Mouse (Mus musculus): ENCODE measurements around the gene Nkiras2. TPM values are rescaled to one million over a fixed set of nuclear protein-coding genes. Genes with fewer than 3 reads are reported as not detected.
"Not testable (repeated sequence)": the region's sequence is repeated elsewhere in the genome, so short reads cannot be mapped to it uniquely, and the experiment has no call there.

The Nkiras2 gene
- 14.0 and 16.2 TPM in 2 replicates for total RNA-seq (2017)

- peak; percentile 58 for ATAC-seq (replicated peaks; ENCODE audit: low read depth, poor library complexity, severe bottlenecking)
These were observed at the start of gene Nkiras2 for GRCm38 (mm10) chr11:100618761-100619484. TSS of gene Nkiras2 (plus strand) at chr11:100619244.

DNA sequence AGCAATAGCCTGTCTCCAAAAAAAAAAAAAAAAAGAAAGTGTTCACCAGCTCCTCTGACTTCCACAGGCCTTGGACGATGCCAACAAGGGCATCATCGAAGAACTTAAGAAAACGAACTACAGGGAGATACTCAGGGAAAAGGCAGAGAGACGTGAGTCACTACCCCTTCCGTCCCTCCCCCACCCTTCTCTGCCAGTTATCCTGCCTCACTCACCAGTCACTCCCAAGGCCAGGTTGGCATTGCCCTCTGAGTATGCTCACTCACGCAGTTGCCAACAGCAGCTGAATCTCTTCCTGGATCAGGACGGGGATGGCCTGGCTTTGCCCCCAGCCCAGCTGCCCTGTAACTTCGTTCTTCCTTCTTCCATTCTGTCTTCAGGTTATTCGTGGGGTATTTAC lies 49.3 kb upstream of the Nkiras2 start:
- ATAC-seq (replicated peaks; ENCODE audit: low read depth, poor library complexity, severe bottlenecking): no peak

DNA sequence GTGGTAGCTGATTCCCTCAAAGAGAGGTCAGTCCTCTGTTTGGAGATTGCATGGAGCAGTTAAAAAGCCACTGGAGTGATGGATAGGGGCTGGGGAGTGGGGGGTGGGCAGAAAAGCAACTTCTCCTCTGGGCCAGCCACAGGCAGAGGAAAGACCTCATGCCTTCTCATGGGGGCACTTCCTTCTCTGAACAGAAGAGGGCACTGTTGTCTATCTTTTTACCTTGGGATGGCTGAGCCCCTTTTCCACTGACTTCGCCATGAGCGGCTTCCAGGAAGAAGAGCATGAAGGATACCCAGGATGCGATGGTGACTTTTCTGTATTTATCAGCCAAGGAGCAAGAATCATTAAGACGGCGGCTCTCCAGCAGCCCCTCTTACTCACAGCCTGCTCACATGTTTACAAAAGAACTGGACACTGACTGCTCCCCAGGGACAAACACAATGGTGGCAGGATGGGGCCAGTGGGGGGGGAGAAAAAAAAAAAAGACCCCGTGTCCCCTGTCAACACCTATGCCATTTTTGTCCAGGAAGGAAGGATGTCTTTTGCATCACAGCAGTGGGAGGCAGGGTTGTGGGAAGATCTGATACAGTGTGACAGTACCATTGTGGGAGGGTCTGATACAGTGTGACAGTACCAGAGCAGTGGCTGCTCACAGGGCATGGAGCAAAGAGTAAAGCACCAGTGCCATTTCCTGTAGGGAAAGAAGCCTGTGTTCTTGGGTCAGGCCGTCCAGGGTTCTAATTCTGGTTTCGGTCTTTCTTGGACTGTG lies 48.4 kb upstream of the Nkiras2 start:
- ATAC-seq (replicated peaks; ENCODE audit: low read depth, poor library complexity, severe bottlenecking): peak; percentile 67

GRCm38 (mm10) chr11:100571202-100571567 lies 47.9 kb upstream of the Nkiras2 start:
- peak; percentile 40 for ATAC-seq (replicated peaks; ENCODE audit: low read depth, poor library complexity, severe bottlenecking)

DNA sequence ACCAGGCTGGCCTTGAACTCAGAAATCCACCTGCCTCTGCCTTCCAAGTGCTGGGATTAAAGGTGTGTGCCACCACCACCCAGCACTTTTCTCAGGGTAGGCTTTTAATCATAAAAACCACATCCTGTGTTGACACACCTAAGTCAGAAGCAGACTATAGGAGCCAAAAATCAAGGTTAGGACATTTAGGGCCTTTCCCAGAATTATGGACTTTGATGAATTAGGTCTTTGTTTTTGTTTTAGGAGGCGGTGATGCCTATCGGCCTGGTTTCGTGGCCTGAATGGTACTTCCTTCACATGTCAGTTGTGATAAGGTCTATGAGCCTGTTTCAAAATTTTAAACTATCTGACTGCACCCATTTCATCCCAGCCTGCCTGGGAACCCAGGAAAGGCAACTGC lies 44.9 kb upstream of the Nkiras2 start:
- ATAC-seq (replicated peaks; ENCODE audit: low read depth, poor library complexity, severe bottlenecking): no peak

- peak; percentile 42 for ATAC-seq (replicated peaks; ENCODE audit: low read depth, poor library complexity, severe bottlenecking)
These were observed 44.1 kb upstream of the Nkiras2 start, which contains the start of gene Cnp for GRCm38 (mm10) chr11:100574708-100575483. TSS of gene Cnp (plus strand) at chr11:100574904.

GRCm38 (mm10) chr11:100575484-100575855 lies 43.6 kb upstream of the Nkiras2 start:
- ATAC-seq (replicated peaks; ENCODE audit: low read depth, poor library complexity, severe bottlenecking): no peak

DNA sequence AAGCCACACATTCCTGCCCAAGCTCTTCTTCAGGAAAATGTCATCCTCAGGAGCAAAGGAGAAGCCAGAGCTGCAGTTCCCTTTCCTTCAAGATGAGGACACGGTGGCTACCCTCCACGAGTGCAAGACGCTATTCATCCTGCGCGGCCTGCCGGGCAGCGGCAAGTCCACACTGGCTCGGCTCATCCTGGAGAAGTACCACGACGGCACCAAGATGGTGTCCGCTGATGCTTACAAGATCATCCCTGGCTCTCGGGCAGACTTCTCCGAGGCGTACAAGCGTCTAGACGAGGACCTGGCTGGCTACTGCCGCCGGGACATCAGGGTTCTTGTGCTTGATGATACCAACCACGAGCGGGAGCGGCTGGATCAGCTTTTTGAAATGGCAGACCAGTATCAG lies 42.8 kb upstream of the Nkiras2 start:
- no peak for ATAC-seq (replicated peaks; ENCODE audit: low read depth, poor library complexity, severe bottlenecking)

- ATAC-seq (replicated peaks; ENCODE audit: low read depth, poor library complexity, severe bottlenecking): no peak
These were observed 41.0 kb upstream of the Nkiras2 start for GRCm38 (mm10) chr11:100577852-100578599.

- ATAC-seq (replicated peaks; ENCODE audit: low read depth, poor library complexity, severe bottlenecking): no peak
These were observed 39.8 kb upstream of the Nkiras2 start for GRCm38 (mm10) chr11:100579116-100579799.

GRCm38 (mm10) chr11:100580275-100580674 lies 38.8 kb upstream of the Nkiras2 start:
- no peak for ATAC-seq (replicated peaks; ENCODE audit: low read depth, poor library complexity, severe bottlenecking)

DNA sequence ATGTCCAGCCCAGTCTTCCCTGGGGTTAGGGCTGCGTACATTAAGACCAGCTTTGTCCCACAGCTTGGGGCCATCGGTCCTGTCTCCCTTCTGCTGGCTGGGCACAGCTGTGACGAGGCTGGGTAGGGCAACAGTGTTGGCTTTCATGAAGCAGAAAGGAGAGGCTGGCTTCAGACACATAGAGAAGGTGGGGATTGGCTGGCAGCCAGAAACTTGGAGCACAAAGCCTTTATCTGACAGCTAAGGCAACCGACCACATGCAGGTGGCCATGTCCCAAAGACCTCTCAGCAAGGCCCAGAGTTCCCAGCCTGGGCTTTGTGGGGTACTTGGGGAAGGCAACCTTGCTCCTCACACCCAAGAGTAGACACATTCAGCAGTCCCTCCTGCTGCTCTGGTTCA lies 37.3 kb upstream of the Nkiras2 start:
- ATAC-seq (replicated peaks; ENCODE audit: low read depth, poor library complexity, severe bottlenecking): peak; percentile 31

- not testable (repeated sequence) for ATAC-seq (replicated peaks; ENCODE audit: low read depth, poor library complexity, severe bottlenecking)
These were observed 36.6 kb upstream of the Nkiras2 start for GRCm38 (mm10) chr11:100582413-100582812.

DNA sequence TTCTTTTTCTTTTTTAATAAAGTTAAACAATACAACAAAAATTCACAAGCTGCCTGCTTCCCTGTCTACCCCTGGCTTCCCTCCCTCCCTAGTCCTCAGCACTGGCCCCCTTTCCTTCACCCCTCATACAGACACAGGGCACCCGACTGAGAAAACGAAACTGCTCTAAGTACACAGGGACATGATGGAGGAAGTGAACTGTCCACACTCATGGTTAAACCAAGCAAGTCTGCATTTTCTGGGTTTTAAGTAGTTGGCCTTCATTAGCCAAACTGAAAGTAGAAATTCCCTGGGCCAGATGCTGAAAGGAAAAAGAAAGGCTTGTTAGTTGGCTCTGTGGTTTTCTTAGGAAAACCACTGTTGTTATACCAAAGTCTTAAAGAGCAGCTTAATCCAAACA lies 36.2 kb upstream of the Nkiras2 start:
- ATAC-seq (replicated peaks; ENCODE audit: low read depth, poor library complexity, severe bottlenecking): 0 out of 2 replicates have a peak, but pooled peaks have one; percentile 40

DNA sequence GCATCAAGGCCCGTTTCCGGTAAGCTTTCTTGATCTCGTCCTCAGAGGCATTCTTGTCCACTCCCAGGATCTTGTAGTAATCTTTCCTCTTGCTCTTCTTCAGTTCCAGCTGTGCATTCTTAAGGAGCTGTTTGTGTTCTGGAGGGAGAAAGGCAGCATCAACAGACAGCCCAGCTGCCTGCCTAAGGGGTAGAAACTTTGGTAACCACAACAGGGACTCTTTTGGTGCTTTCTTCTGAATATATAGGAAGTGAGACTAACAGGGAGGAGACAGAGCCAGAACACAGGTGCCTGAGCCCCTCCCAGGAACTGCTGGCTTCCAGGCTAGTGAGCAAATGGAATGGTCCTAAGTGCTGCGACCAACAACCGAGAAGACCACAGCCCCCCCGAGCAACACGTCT lies 34.5 kb upstream of the Nkiras2 start:
- ATAC-seq (replicated peaks; ENCODE audit: low read depth, poor library complexity, severe bottlenecking): peak; percentile 45

- ATAC-seq (replicated peaks; ENCODE audit: low read depth, poor library complexity, severe bottlenecking): no peak
These were observed 33.9 kb upstream of the Nkiras2 start for GRCm38 (mm10) chr11:100585148-100585547.

- ATAC-seq (replicated peaks; ENCODE audit: low read depth, poor library complexity, severe bottlenecking): no peak
These were observed 30.6 kb upstream of the Nkiras2 start for GRCm38 (mm10) chr11:100588462-100588861.

DNA sequence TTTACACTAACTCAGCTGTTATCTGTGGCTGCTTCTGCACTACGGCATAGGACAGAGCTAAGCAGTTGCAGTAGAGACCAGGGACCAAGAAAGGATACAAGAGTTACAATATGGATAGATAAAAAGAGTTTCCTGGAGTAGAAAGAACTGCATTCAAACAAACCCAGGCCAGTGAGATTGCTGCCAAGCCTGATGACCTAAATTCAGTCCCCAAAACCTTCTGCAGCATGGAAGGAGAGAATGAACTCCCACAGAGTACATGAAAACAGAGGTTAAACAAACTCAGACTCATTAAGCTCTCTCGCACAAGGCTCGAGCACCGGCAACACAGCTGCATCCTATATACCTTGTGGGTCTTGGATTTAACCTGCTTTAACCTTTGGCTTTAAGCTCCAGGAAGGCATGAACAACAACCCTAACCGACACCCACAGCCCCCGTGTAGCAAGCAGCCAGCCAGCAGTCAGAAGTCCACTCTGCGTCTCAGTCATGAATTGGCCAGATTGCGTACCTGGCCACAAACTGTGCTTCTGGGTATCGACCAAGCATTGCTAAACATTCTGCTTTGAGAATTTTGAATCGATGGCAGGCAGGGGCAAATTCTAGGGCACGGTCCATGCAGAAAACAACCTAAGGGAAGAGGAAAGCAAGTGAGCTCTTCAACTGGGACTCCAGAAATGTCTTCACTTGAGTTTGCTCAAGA lies 26.5 kb upstream of the Nkiras2 start:
- no peak for ATAC-seq (replicated peaks; ENCODE audit: low read depth, poor library complexity, severe bottlenecking)

- ATAC-seq (replicated peaks; ENCODE audit: low read depth, poor library complexity, severe bottlenecking): no peak
These were observed 24.4 kb upstream of the Nkiras2 start for GRCm38 (mm10) chr11:100594608-100595007.

Measured in common myeloid progenitor, adult 5-6 weeks (primary cell).